Mouse (Mus musculus): Measurements from ENCODE around the gene Itsn1.

Gene Itsn1

GRCm38 (mm10) chr16:91768586-91768985 is 39.5 kb downstream of the Itsn1 start:
- no peak for DNase-seq (ENCODE audit: low spot score in 2 of 2)

- no peak for DNase-seq (ENCODE audit: low spot score in 2 of 2)
These were observed 40.8 kb downstream of the Itsn1 start for GRCm38 (mm10) chr16:91769911-91770310.

GRCm38 (mm10) chr16:91770662-91771061 is 41.6 kb downstream of the Itsn1 start:
- DNase-seq (ENCODE audit: low spot score in 2 of 2) = no peak

GRCm38 (mm10) chr16:91771334-91771733 is 42.3 kb downstream of the Itsn1 start:
- no peak for DNase-seq (ENCODE audit: low spot score in 2 of 2)

- no peak for DNase-seq (ENCODE audit: low spot score in 2 of 2)
These were observed 43.5 kb downstream of the Itsn1 start for GRCm38 (mm10) chr16:91772586-91772985.

GRCm38 (mm10) chr16:91779576-91779975 is 50.5 kb downstream of the Itsn1 start:
- no peak for DNase-seq (ENCODE audit: low spot score in 2 of 2)

GRCm38 (mm10) chr16:91780151-91780550 is 51.1 kb downstream of the Itsn1 start:
- DNase-seq (ENCODE audit: low spot score in 2 of 2) = no peak

- DNase-seq (ENCODE audit: low spot score in 2 of 2) = no peak
These were observed 51.7 kb downstream of the Itsn1 start for GRCm38 (mm10) chr16:91780826-91781225.

GRCm38 (mm10) chr16:91783191-91783590 is 54.1 kb downstream of the Itsn1 start:
- DNase-seq (ENCODE audit: low spot score in 2 of 2) = no peak

- no peak for DNase-seq (ENCODE audit: low spot score in 2 of 2)
These were observed 55.2 kb downstream of the Itsn1 start for GRCm38 (mm10) chr16:91784298-91784697.

GRCm38 (mm10) chr16:91786425-91786824 is 57.3 kb downstream of the Itsn1 start:
- peak in 1 of 2 experiments; percentile 56 for DNase-seq (ENCODE audit: low spot score in 2 of 2)

GRCm38 (mm10) chr16:91789728-91790127 is 60.6 kb downstream of the Itsn1 start:
- DNase-seq (ENCODE audit: low spot score in 2 of 2) = peak in 1 of 2 experiments; percentile 47

GRCm38 (mm10) chr16:91792477-91793196 is 63.6 kb downstream of the Itsn1 start:
- peak in 1 of 2 experiments; percentile 26 for DNase-seq (ENCODE audit: low spot score in 2 of 2)

GRCm38 (mm10) chr16:91793507-91794278 is 64.6 kb downstream of the Itsn1 start:
- peak in 1 of 2 experiments; percentile 19 for DNase-seq (ENCODE audit: low spot score in 2 of 2)

- peak in 1 of 2 experiments; percentile 23 for DNase-seq (ENCODE audit: low spot score in 2 of 2)
These were observed 65.2 kb downstream of the Itsn1 start for GRCm38 (mm10) chr16:91794306-91794705.

GRCm38 (mm10) chr16:91795044-91795443 is 66.0 kb downstream of the Itsn1 start:
- no peak for DNase-seq (ENCODE audit: low spot score in 2 of 2)

- DNase-seq (ENCODE audit: low spot score in 2 of 2) = no peak
These were observed 66.5 kb downstream of the Itsn1 start for GRCm38 (mm10) chr16:91795606-91796005.

- peak in 1 of 2 experiments; percentile 36 for DNase-seq (ENCODE audit: low spot score in 2 of 2)
These were observed 72.3 kb downstream of the Itsn1 start for GRCm38 (mm10) chr16:91801426-91801825.

- peak in 1 of 2 experiments; percentile 45 for DNase-seq (ENCODE audit: low spot score in 2 of 2)
These were observed 73.5 kb downstream of the Itsn1 start for GRCm38 (mm10) chr16:91802461-91803062.

GRCm38 (mm10) chr16:91804418-91804817 is 75.3 kb downstream of the Itsn1 start:
- DNase-seq (ENCODE audit: low spot score in 2 of 2) = no peak

- DNase-seq (ENCODE audit: low spot score in 2 of 2) = peak in 1 of 2 experiments; percentile 40
These were observed 75.8 kb downstream of the Itsn1 start for GRCm38 (mm10) chr16:91804831-91805230.

GRCm38 (mm10) chr16:91810235-91810634 is 81.2 kb downstream of the Itsn1 start:
- no peak for DNase-seq (ENCODE audit: low spot score in 2 of 2)

All from urinary bladder, postnatal 4 days (tissue).